Mouse (Mus musculus) bone marrow macrophage, adult 2 months (primary cell): Measurements from ENCODE around the gene Zdhhc14.

Source experiments
- CTCF ChIP-seq: IDR thresholded peaks from 2 replicates; pipeline ENCODE4 v1.5.1; 2012; ENCODE audit warnings: low read depth, mild to moderate bottlenecking, low read length, moderate library complexity
- POLR2A ChIP-seq: IDR thresholded peaks from 2 replicates; pipeline ENCODE4 v1.6.1; 2012; ENCODE audit warnings: mild to moderate bottlenecking, low read depth, low read length, borderline replicate concordance

DNA sequence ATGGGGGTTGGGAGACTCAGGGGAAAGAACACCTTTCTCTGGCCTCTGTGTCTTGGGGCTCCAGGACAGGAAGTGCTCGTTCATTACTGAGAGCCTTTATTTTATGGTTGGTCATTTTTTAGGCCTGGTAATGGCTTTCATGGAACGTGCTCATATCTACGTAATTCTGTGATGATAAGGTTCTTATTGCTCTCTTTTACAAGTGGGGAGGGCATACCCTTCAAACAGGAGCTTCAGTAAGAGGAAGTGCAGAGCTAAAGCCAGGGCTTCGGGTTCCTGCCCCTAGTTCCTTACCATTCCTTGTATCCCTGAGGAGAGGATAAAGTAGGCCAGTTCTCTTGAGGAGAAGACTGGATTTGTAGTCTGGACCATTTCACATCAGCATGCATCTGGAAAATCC is 158.3 kb downstream of the Zdhhc14 start:
- TF ChIP-seq POLR2A (no peak), CTCF (no peak)
